Mouse (Mus musculus) adrenal gland, adult (tissue): ENCODE results near the gene Nipsnap3b.

ENCODE experiments used
- DNase-seq, 2 experiments: peaks; one replicate each; pipeline ENCODE4 v3.0.0; 2022 to 2023; ENCODE audit warnings: low spot score in 1 of 2; ENCODE audit not compliant: inconsistent age in 2 of 2

Gene Nipsnap3b

GRCm38 (mm10) chr4:53011732-53012361 is at the start of gene Nipsnap3b:
TSS of gene Nipsnap3b (plus strand) at chr4:53011880.
- DNase-seq = peak; percentile 97 to 99

DNA sequence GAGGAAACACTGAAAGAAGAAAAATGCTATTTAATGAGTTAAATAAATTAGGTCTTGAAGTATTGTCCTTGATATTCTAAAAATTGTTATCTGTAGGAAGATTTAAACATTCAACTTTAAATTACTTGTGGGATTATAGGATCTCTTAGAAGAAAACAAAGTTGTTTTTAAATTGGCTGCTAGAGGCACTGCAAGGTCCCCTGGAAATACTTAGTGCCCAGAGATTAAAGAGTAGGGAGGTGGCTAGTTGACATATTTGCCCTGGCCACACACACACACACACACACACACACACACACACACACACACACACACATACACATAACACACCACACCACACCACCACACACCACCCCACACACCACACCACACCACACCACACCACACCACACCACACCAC is 47.4 kb upstream of the Nipsnap3b start, which contains the start of gene Olfr270:
Gene Olfr270, plus strand, starts transcription at position 301 of the 400 bp plus-strand sequence.
- DNase-seq = no peak

GRCm38 (mm10) chr4:52985216-52985615 is 26.5 kb upstream of the Nipsnap3b start:
- peak in 1 of 2 experiments; percentile 28 for DNase-seq

GRCm38 (mm10) chr4:52986266-52986665 is 25.4 kb upstream of the Nipsnap3b start:
- no peak for DNase-seq

- no peak for DNase-seq
These were observed 22.4 kb upstream of the Nipsnap3b start, which contains the start of gene Nipsnap3a for GRCm38 (mm10) chr4:52989248-52989647. TSS of gene Nipsnap3a (plus strand) at chr4:52989272.

GRCm38 (mm10) chr4:52999449-52999848 is 12.2 kb upstream of the Nipsnap3b start:
- no peak for DNase-seq

- DNase-seq = no peak
These were observed 11.5 kb upstream of the Nipsnap3b start for GRCm38 (mm10) chr4:53000154-53000553.

DNA sequence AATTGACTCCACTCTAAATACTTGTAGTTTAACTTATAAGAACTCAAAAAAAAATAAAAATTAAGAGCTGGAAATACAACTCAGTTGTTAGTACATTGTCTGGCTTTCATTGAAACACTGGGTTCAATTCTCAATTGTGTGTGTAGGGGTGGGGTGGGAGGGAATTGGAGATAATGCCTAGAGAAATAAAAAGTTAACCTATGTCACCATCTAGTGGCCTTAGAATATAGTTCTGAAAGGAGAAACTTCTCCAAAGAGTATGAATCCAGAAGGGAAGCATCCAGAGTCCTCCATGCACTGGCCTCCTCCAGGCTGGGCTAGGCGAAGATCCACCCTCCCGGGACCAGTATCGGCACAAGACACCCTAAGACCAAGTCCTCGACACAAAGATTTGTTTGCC is 2.5 kb upstream of the Nipsnap3b start:
- DNase-seq = no peak

GRCm38 (mm10) chr4:53009871-53010270 is 1.8 kb upstream of the Nipsnap3b start:
- DNase-seq = no peak

- DNase-seq = no peak
These were observed 2.7 kb downstream of the Nipsnap3b start for GRCm38 (mm10) chr4:53014421-53014820.

- DNase-seq = no peak
These were observed 3.3 kb downstream of the Nipsnap3b start for GRCm38 (mm10) chr4:53015024-53015423.

DNA sequence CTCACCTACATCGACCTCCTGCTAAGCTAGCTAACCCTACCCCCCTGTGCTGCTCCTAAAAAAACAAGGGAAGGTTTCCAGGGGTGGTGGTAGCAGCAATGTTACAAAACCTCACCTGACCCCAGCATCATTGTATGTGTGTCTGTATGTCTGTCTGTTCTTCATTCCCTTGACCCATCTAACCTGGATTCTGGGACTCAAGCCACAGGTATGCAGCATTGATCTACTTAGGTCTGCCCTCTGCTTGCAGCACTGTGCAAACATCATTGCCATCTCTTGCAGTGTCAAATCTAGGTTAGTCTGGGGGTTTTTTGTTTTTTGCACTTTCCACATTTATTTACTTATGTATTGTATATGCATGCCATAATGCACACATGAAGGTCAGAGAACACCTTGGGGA is 6.7 kb downstream of the Nipsnap3b start:
- DNase-seq = no peak

DNA sequence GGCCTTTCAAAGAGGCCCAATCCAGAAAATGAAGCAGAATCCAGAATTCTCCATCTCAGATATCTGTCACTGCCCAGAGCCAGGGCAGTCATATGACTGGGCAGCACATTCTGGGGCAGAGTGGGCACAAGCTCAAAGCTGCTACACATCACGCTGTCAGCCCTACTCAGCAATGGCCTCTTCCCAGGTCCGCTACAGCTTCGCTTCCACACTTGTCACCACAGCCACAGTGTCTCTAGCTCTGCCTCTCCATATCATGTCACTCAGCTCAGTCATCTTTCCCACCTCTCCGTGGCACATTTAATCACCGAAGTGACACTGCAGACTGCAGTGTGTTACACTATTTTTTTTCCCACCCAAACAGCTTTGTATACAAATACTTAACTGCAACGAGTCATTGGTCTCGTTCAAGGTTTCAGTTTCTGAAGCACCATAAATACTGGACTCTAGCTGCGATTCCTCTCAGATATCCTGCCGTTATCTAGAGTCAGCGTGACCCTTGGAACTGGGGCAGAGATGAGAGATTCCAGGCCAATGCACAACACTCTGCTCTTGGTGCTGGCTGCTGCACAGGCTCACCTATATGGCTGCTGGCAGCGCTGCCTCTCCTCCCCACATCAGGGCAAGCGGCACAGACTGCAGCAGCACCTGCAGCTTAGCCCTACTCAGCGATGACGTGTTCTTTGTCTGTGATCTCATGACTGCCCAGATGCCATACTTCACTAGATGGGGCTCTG is 11.7 kb downstream of the Nipsnap3b start:
- peak in 1 of 2 experiments; percentile 19 for DNase-seq

GRCm38 (mm10) chr4:53024397-53024796 is 12.7 kb downstream of the Nipsnap3b start:
- peak in 1 of 2 experiments; percentile 18 for DNase-seq

GRCm38 (mm10) chr4:53027811-53028210 is 16.1 kb downstream of the Nipsnap3b start:
- DNase-seq = no peak

- DNase-seq = no peak
These were observed 18.8 kb downstream of the Nipsnap3b start for GRCm38 (mm10) chr4:53030326-53030948.

DNA sequence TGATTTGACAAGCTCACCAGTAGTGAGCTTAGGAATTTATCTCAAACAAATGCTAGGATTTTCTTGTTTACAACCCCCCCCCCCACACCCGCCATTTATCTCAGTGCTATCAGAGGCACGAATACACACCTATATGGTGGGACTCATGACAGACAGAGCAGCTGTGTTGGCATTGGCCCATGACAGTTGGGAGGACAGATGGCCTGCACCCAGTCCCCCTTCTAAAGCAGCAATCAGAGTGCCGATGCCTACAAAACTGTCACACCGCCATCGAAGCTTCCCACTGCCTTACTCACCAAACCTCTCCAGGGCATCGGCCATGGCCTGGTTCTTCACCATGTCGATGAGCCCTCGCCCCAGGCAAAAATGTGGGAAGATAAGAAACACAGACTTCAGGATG is 32.1 kb downstream of the Nipsnap3b start:
- no peak for DNase-seq

GRCm38 (mm10) chr4:53045807-53046206 is 34.1 kb downstream of the Nipsnap3b start:
- no peak for DNase-seq

DNA sequence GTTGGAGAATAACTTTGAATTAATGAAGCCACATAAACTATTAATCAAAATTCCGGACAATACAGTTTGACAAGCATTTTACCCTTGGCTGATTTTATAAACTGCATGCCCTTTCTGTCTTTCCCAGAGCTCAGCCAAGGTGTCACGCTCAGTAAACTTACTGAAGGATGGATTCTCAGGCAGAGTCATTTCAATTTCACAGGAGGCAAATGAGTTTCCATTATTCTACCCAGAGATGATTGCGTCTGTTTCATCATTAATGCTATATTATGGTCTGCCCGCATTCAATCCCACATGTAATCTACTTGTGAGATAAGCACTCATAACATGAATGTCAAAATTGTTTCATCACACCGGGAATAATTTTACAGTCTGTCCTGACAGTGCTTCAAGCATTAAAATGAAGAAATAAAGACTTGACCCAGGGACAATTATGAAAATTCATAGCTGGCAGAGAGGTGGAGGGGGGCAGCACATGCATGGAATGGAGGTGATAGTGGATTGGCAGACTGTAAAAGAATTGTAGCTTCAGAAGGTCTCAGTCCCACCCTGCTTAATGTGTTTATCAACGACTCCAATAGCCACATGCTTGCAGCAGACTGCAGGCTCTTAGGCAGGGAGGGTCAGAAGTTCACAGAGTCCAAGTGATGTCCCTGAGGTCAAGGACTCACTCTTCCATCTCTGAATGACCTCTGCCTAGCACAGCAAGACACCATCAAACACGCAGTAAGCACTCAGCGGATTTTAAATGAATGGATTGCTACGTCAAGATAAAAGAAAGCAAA is 34.8 kb downstream of the Nipsnap3b start:
- DNase-seq = no peak

- DNase-seq = no peak
These were observed 50.8 kb downstream of the Nipsnap3b start for GRCm38 (mm10) chr4:53062301-53063008.
